Mouse (Mus musculus) forebrain, embryonic 13.5 days (tissue): ENCODE results near the gene Pfdn6. TPM values are rescaled to one million over a fixed set of nuclear protein-coding genes. Genes with fewer than 3 reads are reported as not detected.

Experiments
- ATAC-seq: fragments of 200-750 bp; cut with Nextera tagmentation; 2 replicates; pipeline ENCODE4 v1.8.0; 2017
- H3K27ac ChIP-seq: fragments of 300-500 bp; sonication (generic); 2 replicates; pipeline ENCODE4 v1.5.1; 2015; ENCODE audit warnings: inconsistent platforms, mild to moderate bottlenecking, moderate library complexity
- H3K27me3 ChIP-seq: fragments of 300-500 bp; sonication (generic); 2 replicates; pipeline ENCODE4 v1.6.1; 2015; ENCODE audit warnings: mild to moderate bottlenecking, inconsistent platforms
- H3K36me3 ChIP-seq: fragments of 300-500 bp; sonication (generic); 2 replicates; pipeline ENCODE4 v1.6.1; 2015; ENCODE audit warnings: mild to moderate bottlenecking, inconsistent platforms; ENCODE audit not compliant: poor library complexity, severe bottlenecking
- H3K4me1 ChIP-seq: fragments of 300-500 bp; sonication (generic); 2 replicates; pipeline ENCODE4 v1.6.1; 2015; ENCODE audit warnings: inconsistent platforms
- H3K4me2 ChIP-seq: fragments of 300-500 bp; sonication (generic); 2 replicates; pipeline ENCODE4 v1.6.1; 2015; ENCODE audit warnings: inconsistent platforms, mild to moderate bottlenecking, moderate library complexity
- H3K4me3 ChIP-seq: fragments of 300-500 bp; sonication (generic); 2 replicates; pipeline ENCODE4 v1.5.1; 2015; ENCODE audit warnings: mild to moderate bottlenecking, inconsistent platforms
- H3K9ac ChIP-seq: fragments of 300-500 bp; sonication (generic); 2 replicates; pipeline ENCODE4 v1.6.1; 2015; ENCODE audit warnings: mild to moderate bottlenecking, inconsistent platforms
- H3K9me3 ChIP-seq: fragments of 300-500 bp; sonication (generic); replicated peaks from 2 replicates; pipeline ENCODE4 v1.6.1; 2016; ENCODE audit warnings: inconsistent platforms
- WGBS: fragments of 180-500 bp; shearing (Covaris S2); methylation state at CpG from one replicate; pipeline ENCODE4 v1.1.7; 2015; 5-methylcytosine and 5-hydroxymethylcytosine counted together
- polyA plus RNA-seq: library from polyadenylated mRNA; unstranded; fragments of >200 nt; fragmentation: Nextera tagmentation; extraction: Ambion mirVana; gene quantifications from 2 replicates; pipeline ENCODE4 v1.2.1, GENCODE M21; 2015

Pfdn6 gene
- polyA plus RNA-seq, 1 experiment from 2014 or later, result 214 TPM

GRCm38 (mm10) chr17:33928251-33928947 lies 11.7 kb downstream of the Pfdn6 start:
- no peak for ATAC-seq
- Histone ChIP-seq H3K36me3 (peaks cover 29% of the 10 kb centered on the region), H3K4me3 (peak overlapping the region; percentile 87), H3K9me3 (no peaks in the 10 kb centered on the region), H3K27me3 (0 out of 2 replicates have a peak, but pooled peaks cover 2% of the 10 kb centered on the region), H3K27ac (no peak overlapping the region), H3K4me1 (peaks cover 29% of the 10 kb centered on the region), H3K9ac (peak overlapping the region; percentile 94), H3K4me2 (peak overlapping the region; percentile 99)
- 65% methylated on average over 21 of the region's 21 CpGs for whole genome bisulfite sequencing

GRCm38 (mm10) chr17:33926207-33926932 lies 13.8 kb downstream of the Pfdn6 start:
- H3K4me3 ChIP-seq, result no peak overlapping the region
- no peaks in the 10 kb centered on the region for H3K9me3 ChIP-seq
- H3K4me2 ChIP-seq, result no peak overlapping the region
- no peak for ATAC-seq
- H3K9ac ChIP-seq, result no peak overlapping the region
- WGBS, result 71% methylated on average over 17 of the region's 17 CpGs
- H3K36me3 ChIP-seq, result peaks cover 13% of the 10 kb centered on the region; the same call in 1 of the 2 replicates
- peaks cover 27% of the 10 kb centered on the region for H3K4me1 ChIP-seq
- H3K27ac ChIP-seq, result no peak overlapping the region
- H3K27me3 ChIP-seq, result 0 out of 2 replicates have a peak, but pooled peaks cover under 1% of the 10 kb centered on the region

GRCm38 (mm10) chr17:33925406-33926116 lies 14.6 kb downstream of the Pfdn6 start:
- no peak overlapping the region for H3K4me3 ChIP-seq
- H3K27me3 ChIP-seq, result no peaks in the 10 kb centered on the region
- H3K4me1 ChIP-seq, result peaks cover 25% of the 10 kb centered on the region
- H3K27ac ChIP-seq, result no peak overlapping the region
- no peak for ATAC-seq
- no peak overlapping the region for H3K4me2 ChIP-seq
- H3K36me3 ChIP-seq, result peaks cover 13% of the 10 kb centered on the region; the same call in 1 of the 2 replicates
- 81% methylated on average over 21 of the region's 21 CpGs for WGBS
- no peaks in the 10 kb centered on the region for H3K9me3 ChIP-seq
- no peak overlapping the region for H3K9ac ChIP-seq

- ATAC-seq, result no peak
- Histone ChIP-seq H3K36me3 (peaks cover 13% of the 10 kb centered on the region; the same call in 1 of the 2 replicates), H3K4me1 (peaks cover 28% of the 10 kb centered on the region), H3K4me3 (no peak overlapping the region), H3K4me2 (no peak overlapping the region), H3K9ac (no peak overlapping the region), H3K9me3 (no peaks in the 10 kb centered on the region), H3K27me3 (no peaks in the 10 kb centered on the region), H3K27ac (no peak overlapping the region)
- WGBS, result 88% methylated on average over 10 of the region's 10 CpGs
Measured at GRCm38 (mm10) chr17:33924577-33925283, 15.4 kb downstream of the Pfdn6 start.

GRCm38 (mm10) chr17:33921361-33921760 lies 18.8 kb downstream of the Pfdn6 start:
- no peak for ATAC-seq
- peaks cover 20% of the 10 kb centered on the region for H3K36me3 ChIP-seq
- no peak overlapping the region for H3K9ac ChIP-seq
- no peaks in the 10 kb centered on the region for H3K27me3 ChIP-seq
- peaks cover 40% of the 10 kb centered on the region for H3K4me1 ChIP-seq
- H3K4me3 ChIP-seq, result no peak overlapping the region
- H3K4me2 ChIP-seq, result no peak overlapping the region
- H3K9me3 ChIP-seq, result no peaks in the 10 kb centered on the region
- 90% methylated on average over 7 of the region's 7 CpGs for WGBS
- H3K27ac ChIP-seq, result no peak overlapping the region

GRCm38 (mm10) chr17:33920282-33921097 lies 19.7 kb downstream of the Pfdn6 start:
- peak; percentile 23; the same call in 1 of the 2 replicates for ATAC-seq
- H3K4me1 ChIP-seq, result peaks cover 41% of the 10 kb centered on the region

GRCm38 (mm10) chr17:33919351-33920281 lies 20.5 kb downstream of the Pfdn6 start:
- Histone ChIP-seq H3K4me1 (peaks cover 50% of the 10 kb centered on the region), H3K9me3 (no peaks in the 10 kb centered on the region), H3K27ac (0 out of 2 replicates have a peak overlapping the region, but pooled peaks have one; percentile 35), H3K4me3 (peak overlapping the region; percentile 49), H3K36me3 (peaks cover 18% of the 10 kb centered on the region), H3K4me2 (peak overlapping the region; percentile 83), H3K27me3 (no peaks in the 10 kb centered on the region), H3K9ac (peak overlapping the region; percentile 72)
- ATAC-seq, result no peak
- WGBS, result under 1% methylated on average over 52 of the region's 52 CpGs

More at GRCm38 (mm10) chr17:33920282-33921097, 19.7 kb downstream of the Pfdn6 start:
- Histone ChIP-seq H3K4me2 (peak overlapping the region; percentile 83), H3K36me3 (peaks cover 13% of the 10 kb centered on the region), H3K9me3 (no peaks in the 10 kb centered on the region), H3K27me3 (no peaks in the 10 kb centered on the region), H3K4me3 (peak overlapping the region; percentile 49), H3K9ac (peak overlapping the region; percentile 72), H3K27ac (no peak overlapping the region)
- WGBS, result under 1% methylated on average over 36 of the region's 36 CpGs

GRCm38 (mm10) chr17:33918293-33919203 lies 21.6 kb downstream of the Pfdn6 start:
- peaks cover 28% of the 10 kb centered on the region for H3K36me3 ChIP-seq
- 62% methylated on average over 36 of the region's 37 CpGs for WGBS
- no peaks in the 10 kb centered on the region for H3K9me3 ChIP-seq
- H3K4me3 ChIP-seq, result peak overlapping the region; percentile 49
- H3K4me1 ChIP-seq, result peaks cover 57% of the 10 kb centered on the region
- no peaks in the 10 kb centered on the region for H3K27me3 ChIP-seq
- peak overlapping the region; percentile 83 for H3K4me2 ChIP-seq
- H3K27ac ChIP-seq, result no peak overlapping the region
- peak overlapping the region; percentile 72; the same call in 1 of the 2 replicates for H3K9ac ChIP-seq
- no peak for ATAC-seq

GRCm38 (mm10) chr17:33917656-33918292 lies 22.4 kb downstream of the Pfdn6 start:
- H3K4me3 ChIP-seq, result no peak overlapping the region
- no peak overlapping the region for H3K27ac ChIP-seq
- H3K9ac ChIP-seq, result no peak overlapping the region
- no peak for ATAC-seq
- H3K27me3 ChIP-seq, result no peaks in the 10 kb centered on the region
- 88% methylated on average over 18 of the region's 18 CpGs for WGBS
- peaks cover 57% of the 10 kb centered on the region for H3K4me1 ChIP-seq
- H3K9me3 ChIP-seq, result no peaks in the 10 kb centered on the region
- H3K4me2 ChIP-seq, result peak overlapping the region; percentile 0; the same call in 1 of the 2 replicates
- peaks cover 34% of the 10 kb centered on the region for H3K36me3 ChIP-seq
